Mouse (Mus musculus) cortical plate, adult 2 months (tissue): ENCODE data around the gene Isoc2b.
A peak's percentile ranks its signal among the peaks of the same experiment; 100 is the strongest.

ENCODE experiments used
- CTCF ChIP-seq: fragments of 200-500 bp; IDR thresholded peaks from 2 replicates; pipeline ENCODE4 v1.5.1; 2011; ENCODE audit warnings: mild to moderate bottlenecking, control low read depth, low read length; ENCODE audit not compliant: insufficient read depth; ENCODE audit errors: extremely low read depth
- POLR2A ChIP-seq: fragments of 200-500 bp; IDR thresholded peaks from 2 replicates; pipeline ENCODE4 v1.6.1; 2011; ENCODE audit warnings: mild to moderate bottlenecking, low read length, control low read depth; ENCODE audit not compliant: insufficient read depth; ENCODE audit errors: extremely low read depth

DNA sequence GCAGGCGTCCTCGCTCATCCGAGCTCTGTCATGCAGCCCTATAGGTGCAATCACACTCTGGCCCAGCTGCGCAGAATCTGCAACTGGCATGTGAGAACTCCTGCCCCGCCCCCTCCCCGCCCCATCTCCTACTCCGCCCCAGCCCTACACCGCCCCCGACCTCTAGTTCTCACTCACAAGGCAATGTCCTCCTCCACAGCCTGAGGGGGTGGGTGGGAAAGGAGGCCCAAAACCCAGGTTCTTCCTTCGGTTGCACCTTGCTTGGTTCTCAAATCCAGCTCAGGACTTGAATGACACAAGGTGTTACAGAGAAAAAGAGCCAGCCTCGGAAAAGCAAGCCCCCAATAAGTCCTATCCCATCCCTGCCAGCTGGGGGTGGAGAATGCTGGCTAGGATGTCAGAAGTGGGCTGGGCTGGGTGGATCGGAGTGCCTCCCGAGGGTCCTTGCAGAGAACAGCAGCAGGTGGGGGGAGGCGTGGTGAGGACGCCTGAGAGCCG is 27.4 kb downstream of the Isoc2b start:
- TF ChIP-seq CTCF (no peak), POLR2A (0 out of 2 replicates have a peak, but pooled peaks have one; percentile 31)
